Mouse (Mus musculus): ENCODE results near the gene Trim28.

The Trim28 gene

GRCm38 (mm10) chr7:13001584-13001983, 2.7 kb downstream of the Trim28 start:
- DNase-seq, result no peak

- DNase-seq, result no peak
These were observed 4.5 kb downstream of the Trim28 start for GRCm38 (mm10) chr7:13003380-13003779.

- no peak for DNase-seq
These were observed 7.1 kb downstream of the Trim28 start for GRCm38 (mm10) chr7:13006011-13006410.

GRCm38 (mm10) chr7:13006531-13006930, 7.6 kb downstream of the Trim28 start:
- peak; percentile 48 for DNase-seq

GRCm38 (mm10) chr7:13007341-13008092, 8.6 kb downstream of the Trim28 start:
- DNase-seq, result peak; percentile 16

GRCm38 (mm10) chr7:13009143-13010004, 10.5 kb downstream of the Trim28 start:
- DNase-seq, result peak; percentile 95

- peak; percentile 14 for DNase-seq
These were observed 11.3 kb downstream of the Trim28 start, which contains the start of gene Zbtb45 for GRCm38 (mm10) chr7:13010005-13010908. Zbtb45 (minus strand) TSS chr7:13010034.

- no peak for DNase-seq
These were observed 14.8 kb downstream of the Trim28 start for GRCm38 (mm10) chr7:13013671-13014070.

- no peak for DNase-seq
These were observed 15.4 kb downstream of the Trim28 start for GRCm38 (mm10) chr7:13014275-13014839.

- no peak for DNase-seq
These were observed 16.3 kb downstream of the Trim28 start for GRCm38 (mm10) chr7:13015217-13015616.

GRCm38 (mm10) chr7:13022773-13023535, 24.0 kb downstream of the Trim28 start:
- peak; percentile 87 for DNase-seq

- peak; percentile 96 for DNase-seq
These were observed 25.2 kb downstream of the Trim28 start for GRCm38 (mm10) chr7:13023928-13024731.

GRCm38 (mm10) chr7:13024805-13025204, 25.9 kb downstream of the Trim28 start:
- DNase-seq, result peak; percentile 89

- no peak for DNase-seq
These were observed 26.7 kb downstream of the Trim28 start for GRCm38 (mm10) chr7:13025511-13026112.

- no peak for DNase-seq
These were observed 30.1 kb downstream of the Trim28 start for GRCm38 (mm10) chr7:13028986-13029385.

GRCm38 (mm10) chr7:13031069-13031468, 32.2 kb downstream of the Trim28 start:
- DNase-seq, result peak; percentile 49

GRCm38 (mm10) chr7:13031983-13032382, 33.1 kb downstream of the Trim28 start:
- no peak for DNase-seq

- no peak for DNase-seq
These were observed 33.6 kb downstream of the Trim28 start for GRCm38 (mm10) chr7:13032541-13032940.

- DNase-seq, result no peak
These were observed 34.7 kb downstream of the Trim28 start for GRCm38 (mm10) chr7:13033451-13034147.
